Mouse (Mus musculus): Measurements from ENCODE around the gene Zfp609. TPM values are rescaled to one million over a fixed set of nuclear protein-coding genes. Genes with fewer than 3 reads are reported as not detected.
"Not testable (repeated sequence)": the region's sequence is repeated elsewhere in the genome, so short reads cannot be mapped to it uniquely, and the experiment has no call there.

The Zfp609 gene
- polyA plus RNA-seq, 1 experiment: 6.1 TPM

GRCm38 (mm10) chr9:65700504-65700903 lies 126.9 kb downstream of the Zfp609 start:
- 89% methylated on average over 6 of the region's 6 CpGs for WGBS
- no peaks in the 10 kb centered on the region for H3K4me1 ChIP-seq (ENCODE audit: control insufficient read depth, insufficient read depth, insufficient read length, low read length)
- TF ChIP-seq POLR2A (IDR thresholded peaks at IDR 0.05; ENCODE audit: low read depth, low read length) (no peak), CTCF (IDR thresholded peaks at IDR 0.05; ENCODE audit: extremely low read depth, insufficient read length, insufficient replicate concordance, low read depth, low read length) (no peak)

GRCm38 (mm10) chr9:65697992-65698391 lies 129.4 kb downstream of the Zfp609 start:
- no peak for TF ChIP-seq CTCF (IDR thresholded peaks at IDR 0.05; ENCODE audit: extremely low read depth, insufficient read length, insufficient replicate concordance, low read depth, low read length)
- no peak for TF ChIP-seq POLR2A (IDR thresholded peaks at IDR 0.05; ENCODE audit: low read depth, low read length)
- Histone ChIP-seq H3K4me3 (ENCODE audit: low read depth, low read length) (no peak overlapping the region), H3K27me3 (ENCODE audit: control insufficient read depth, insufficient read depth, low read length) (no peaks in the 10 kb centered on the region), H3K4me1 (ENCODE audit: control insufficient read depth, insufficient read depth, insufficient read length, low read length) (no peaks in the 10 kb centered on the region), H3K27ac (ENCODE audit: insufficient read depth, low read depth, low read length) (no peak overlapping the region), H3K36me3 (ENCODE audit: control insufficient read depth, insufficient read depth, low read length) (peaks cover 51% of the 10 kb centered on the region)

More at GRCm38 (mm10) chr9:65700504-65700903, 126.9 kb downstream of the Zfp609 start:
- H3K27ac ChIP-seq (ENCODE audit: insufficient read depth, low read depth, low read length): no peak overlapping the region
- H3K4me3 ChIP-seq (ENCODE audit: low read depth, low read length): no peak overlapping the region
- peaks cover 55% of the 10 kb centered on the region for H3K36me3 ChIP-seq (ENCODE audit: control insufficient read depth, insufficient read depth, low read length)
- no peaks in the 10 kb centered on the region for H3K27me3 ChIP-seq (ENCODE audit: control insufficient read depth, insufficient read depth, low read length)

- H3K27ac ChIP-seq (ENCODE audit: insufficient read depth, low read depth, low read length): no peak overlapping the region
- no peak overlapping the region for H3K4me3 ChIP-seq (ENCODE audit: low read depth, low read length)
- no peaks in the 10 kb centered on the region for H3K27me3 ChIP-seq (ENCODE audit: control insufficient read depth, insufficient read depth, low read length)
- no peak for TF ChIP-seq POLR2A (IDR thresholded peaks at IDR 0.05; ENCODE audit: low read depth, low read length)
- TF ChIP-seq CTCF (IDR thresholded peaks at IDR 0.05; ENCODE audit: extremely low read depth, insufficient read length, insufficient replicate concordance, low read depth, low read length): no peak
- H3K4me1 ChIP-seq (ENCODE audit: control insufficient read depth, insufficient read depth, insufficient read length, low read length): no peaks in the 10 kb centered on the region; the same call in 1 of the 2 replicates
- peaks cover 51% of the 10 kb centered on the region for H3K36me3 ChIP-seq (ENCODE audit: control insufficient read depth, insufficient read depth, low read length)
- WGBS: 82% methylated on average over 7 of the region's 7 CpGs
Measured at GRCm38 (mm10) chr9:65697356-65697755, 130.0 kb downstream of the Zfp609 start.

DNA sequence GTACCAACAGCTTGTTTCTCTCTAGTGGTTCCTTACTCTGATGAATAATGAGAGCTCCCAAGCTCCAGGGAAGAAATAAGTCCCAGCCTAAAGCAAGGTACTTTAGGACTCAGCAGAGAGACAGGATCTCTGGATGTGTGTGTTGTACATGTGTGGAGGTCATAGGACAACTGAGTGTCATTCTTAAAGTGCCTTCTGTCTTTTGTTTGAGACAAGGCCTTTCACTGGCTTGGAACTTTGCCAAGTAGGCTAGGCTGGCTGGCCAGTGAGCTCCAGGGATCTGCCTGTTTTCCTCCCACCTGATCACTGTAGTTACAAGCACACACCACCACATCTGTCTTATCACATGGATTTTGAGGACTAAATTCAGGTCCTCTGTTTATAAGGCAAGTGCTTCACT lies 131.0 kb downstream of the Zfp609 start:
- H3K27ac ChIP-seq (ENCODE audit: insufficient read depth, low read depth, low read length): no peak overlapping the region
- peaks cover 49% of the 10 kb centered on the region for H3K36me3 ChIP-seq (ENCODE audit: control insufficient read depth, insufficient read depth, low read length)
- no peak overlapping the region for H3K4me3 ChIP-seq (ENCODE audit: low read depth, low read length)
- no peaks in the 10 kb centered on the region; the same call in 1 of the 2 replicates for H3K4me1 ChIP-seq (ENCODE audit: control insufficient read depth, insufficient read depth, insufficient read length, low read length)
- no peaks in the 10 kb centered on the region for H3K27me3 ChIP-seq (ENCODE audit: control insufficient read depth, insufficient read depth, low read length)
- TF ChIP-seq CTCF (IDR thresholded peaks at IDR 0.05; ENCODE audit: extremely low read depth, insufficient read length, insufficient replicate concordance, low read depth, low read length) (no peak), POLR2A (IDR thresholded peaks at IDR 0.05; ENCODE audit: low read depth, low read length) (no peak)

GRCm38 (mm10) chr9:65695646-65696045 lies 131.7 kb downstream of the Zfp609 start:
- 69% methylated on average over 3 of the region's 3 CpGs for WGBS
- H3K4me1 ChIP-seq (ENCODE audit: control insufficient read depth, insufficient read depth, insufficient read length, low read length): no peaks in the 10 kb centered on the region; the same call in 1 of the 2 replicates
- TF ChIP-seq CTCF (IDR thresholded peaks at IDR 0.05; ENCODE audit: extremely low read depth, insufficient read length, insufficient replicate concordance, low read depth, low read length) (no peak), POLR2A (IDR thresholded peaks at IDR 0.05; ENCODE audit: low read depth, low read length) (no peak)
- peaks cover 45% of the 10 kb centered on the region for H3K36me3 ChIP-seq (ENCODE audit: control insufficient read depth, insufficient read depth, low read length)
- H3K4me3 ChIP-seq (ENCODE audit: low read depth, low read length): no peak overlapping the region
- H3K27ac ChIP-seq (ENCODE audit: insufficient read depth, low read depth, low read length): no peak overlapping the region
- H3K27me3 ChIP-seq (ENCODE audit: control insufficient read depth, insufficient read depth, low read length): no peaks in the 10 kb centered on the region

DNA sequence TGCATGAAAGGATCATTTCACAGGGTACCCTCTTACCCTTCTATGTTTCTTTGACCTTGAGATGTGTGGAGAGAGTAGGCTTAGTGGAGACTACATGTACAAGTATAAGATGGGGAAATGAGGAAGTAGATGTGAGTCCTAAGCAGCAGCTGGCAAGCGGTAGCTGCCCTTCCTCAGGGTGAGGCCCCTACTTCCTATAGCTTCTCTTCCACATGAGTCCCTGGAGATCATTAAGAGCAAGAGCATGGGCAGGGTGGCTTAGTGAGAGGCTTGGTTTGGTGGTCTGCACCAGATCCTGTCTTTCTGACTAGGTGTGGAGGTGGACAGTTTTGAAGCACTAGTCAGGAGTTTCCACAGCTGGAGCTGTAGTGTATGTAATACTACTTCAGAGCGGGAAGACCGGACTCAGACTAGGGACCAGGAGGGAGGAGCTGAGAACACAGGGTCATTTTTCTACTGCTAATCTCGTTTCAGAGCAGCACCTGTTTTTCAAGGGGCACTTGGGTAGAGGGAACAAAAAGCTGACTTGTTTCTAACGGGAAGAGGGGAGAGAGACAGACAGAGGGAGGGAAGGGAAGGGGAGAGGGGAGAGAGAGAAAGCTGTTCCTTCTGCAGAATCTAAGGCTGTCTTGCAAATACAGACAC lies 134.3 kb downstream of the Zfp609 start:
- 46% methylated on average over 5 of the region's 5 CpGs for WGBS
- TF ChIP-seq CTCF (IDR thresholded peaks at IDR 0.05; ENCODE audit: extremely low read depth, insufficient read length, insufficient replicate concordance, low read depth, low read length) (no peak), POLR2A (IDR thresholded peaks at IDR 0.05; ENCODE audit: low read depth, low read length) (no peak)
- H3K4me3 ChIP-seq (ENCODE audit: low read depth, low read length): no peak overlapping the region
- no peaks in the 10 kb centered on the region; the same call in 1 of the 2 replicates for H3K4me1 ChIP-seq (ENCODE audit: control insufficient read depth, insufficient read depth, insufficient read length, low read length)
- H3K36me3 ChIP-seq (ENCODE audit: control insufficient read depth, insufficient read depth, low read length): peaks cover 42% of the 10 kb centered on the region
- no peak overlapping the region for H3K27ac ChIP-seq (ENCODE audit: insufficient read depth, low read depth, low read length)
- no peaks in the 10 kb centered on the region for H3K27me3 ChIP-seq (ENCODE audit: control insufficient read depth, insufficient read depth, low read length)

DNA sequence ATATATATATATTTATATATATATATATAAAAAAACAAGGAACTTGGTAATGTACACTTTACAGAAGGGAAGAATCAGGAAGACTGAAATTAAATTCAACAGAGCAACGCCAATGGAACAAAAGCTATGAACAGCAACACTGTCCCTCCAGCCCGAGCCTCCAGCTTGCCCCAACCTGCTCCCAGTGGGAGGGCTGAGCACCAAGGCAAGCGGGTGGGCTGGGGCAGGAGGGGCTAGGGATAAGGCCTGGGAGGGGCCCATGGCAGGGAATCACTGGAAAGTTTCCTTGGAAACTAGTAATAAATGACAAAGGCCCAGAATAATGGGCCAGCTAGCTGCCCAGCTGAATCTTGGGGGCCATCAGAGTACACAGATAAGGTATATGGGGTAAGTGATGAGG lies 134.9 kb downstream of the Zfp609 start:
- Histone ChIP-seq H3K36me3 (ENCODE audit: control insufficient read depth, insufficient read depth, low read length) (peaks cover 46% of the 10 kb centered on the region), H3K4me3 (ENCODE audit: low read depth, low read length) (no peak overlapping the region), H3K27ac (ENCODE audit: insufficient read depth, low read depth, low read length) (no peak overlapping the region), H3K27me3 (ENCODE audit: control insufficient read depth, insufficient read depth, low read length) (no peaks in the 10 kb centered on the region), H3K4me1 (ENCODE audit: control insufficient read depth, insufficient read depth, insufficient read length, low read length) (no peaks in the 10 kb centered on the region; the same call in 1 of the 2 replicates)
- 78% methylated on average over 3 of the region's 3 CpGs for WGBS
- TF ChIP-seq CTCF (IDR thresholded peaks at IDR 0.05; ENCODE audit: extremely low read depth, insufficient read length, insufficient replicate concordance, low read depth, low read length): no peak
- no peak for TF ChIP-seq POLR2A (IDR thresholded peaks at IDR 0.05; ENCODE audit: low read depth, low read length)

DNA sequence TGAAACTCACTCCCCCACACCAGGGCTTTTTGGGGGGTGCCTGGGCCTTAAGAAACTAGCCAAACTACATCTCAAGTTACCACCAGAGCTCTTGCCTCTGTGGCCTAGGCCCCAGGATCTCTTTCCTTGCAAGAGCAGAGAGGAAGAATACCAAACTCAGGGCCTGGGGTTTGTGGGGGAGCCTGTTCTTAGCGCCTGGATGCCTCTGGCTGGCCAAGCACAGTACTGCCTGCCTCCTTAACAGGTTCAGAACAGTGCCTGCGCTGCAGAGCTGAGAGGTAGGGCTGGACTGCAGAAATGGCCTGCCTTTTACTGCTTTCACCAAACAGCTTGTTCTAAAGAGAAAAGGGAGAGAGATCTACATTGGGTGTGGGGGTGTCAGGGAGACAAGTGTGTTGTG lies 137.5 kb downstream of the Zfp609 start:
- H3K36me3 ChIP-seq (ENCODE audit: control insufficient read depth, insufficient read depth, low read length): peaks cover 31% of the 10 kb centered on the region
- H3K27me3 ChIP-seq (ENCODE audit: control insufficient read depth, insufficient read depth, low read length); H3K4me1 ChIP-seq (ENCODE audit: control insufficient read depth, insufficient read depth, insufficient read length, low read length); H3K4me3 ChIP-seq (ENCODE audit: low read depth, low read length); H3K27ac ChIP-seq (ENCODE audit: insufficient read depth, low read depth, low read length): not testable (repeated sequence)
- WGBS: 80% methylated on average over 2 of the region's 2 CpGs
